Mouse (Mus musculus) midbrain, embryonic 13.5 days (tissue): ENCODE data around the gene Gm42906. TPM values are rescaled to one million over a fixed set of nuclear protein-coding genes. Genes with fewer than 3 reads are reported as not detected.

Experiments used
- ATAC-seq: fragments of 200-750 bp; cut with Nextera tagmentation; 2 replicates; pipeline ENCODE4 v1.8.0; 2017; ENCODE audit warnings: mild to moderate bottlenecking, moderate TSS enrichment, moderate library complexity
- H3K27ac ChIP-seq: fragments of 300-500 bp; sonication (generic); 2 replicates; pipeline ENCODE4 v1.5.1; 2015; ENCODE audit warnings: inconsistent platforms, mild to moderate bottlenecking, moderate library complexity
- H3K27me3 ChIP-seq: fragments of 300-500 bp; sonication (generic); 2 replicates; pipeline ENCODE4 v1.6.1; 2015; ENCODE audit warnings: mild to moderate bottlenecking, inconsistent platforms
- H3K36me3 ChIP-seq: fragments of 300-500 bp; sonication (generic); 2 replicates; pipeline ENCODE4 v1.6.1; 2015; ENCODE audit warnings: mild to moderate bottlenecking, inconsistent platforms
- H3K4me1 ChIP-seq: fragments of 300-500 bp; sonication (generic); replicated peaks from 2 replicates; pipeline ENCODE4 v1.6.1; 2015; ENCODE audit warnings: inconsistent platforms
- H3K4me2 ChIP-seq: fragments of 300-500 bp; sonication (generic); replicated peaks from 2 replicates; pipeline ENCODE4 v1.6.1; 2015; ENCODE audit warnings: moderate library complexity, mild to moderate bottlenecking, inconsistent platforms
- H3K4me3 ChIP-seq: fragments of 300-500 bp; sonication (generic); replicated peaks from 2 replicates; pipeline ENCODE4 v1.5.1; 2015; ENCODE audit warnings: mild to moderate bottlenecking, inconsistent platforms
- H3K9ac ChIP-seq: fragments of 300-500 bp; sonication (generic); replicated peaks from 2 replicates; pipeline ENCODE4 v1.6.1; 2015; ENCODE audit warnings: mild to moderate bottlenecking, inconsistent platforms
- H3K9me3 ChIP-seq: fragments of 300-500 bp; sonication (generic); 2 replicates; pipeline ENCODE4 v1.6.1; 2016; ENCODE audit warnings: mild to moderate bottlenecking, inconsistent platforms
- WGBS: fragments of 180-500 bp; shearing (Covaris S2); methylation state at CpG from one replicate; pipeline ENCODE4 v1.1.7; 2015; 5-methylcytosine and 5-hydroxymethylcytosine counted together
- polyA plus RNA-seq: library from polyadenylated mRNA; unstranded; fragments of >200 nt; fragmentation: Nextera tagmentation; extraction: Ambion mirVana; gene quantifications from 2 replicates; pipeline ENCODE4 v1.2.1, GENCODE M21; 2015

Gm42906 gene
- polyA plus RNA-seq, 1 experiment from 2014 or later, result not detected

- Histone ChIP-seq H3K27me3 (no peaks in the 10 kb centered on the region), H3K9me3 (no peaks in the 10 kb centered on the region), H3K4me1 (no peaks in the 10 kb centered on the region), H3K36me3 (0 out of 2 replicates have a peak, but pooled peaks cover 3% of the 10 kb centered on the region), H3K9ac (no peak overlapping the region), H3K4me2 (no peak overlapping the region), H3K4me3 (no peak overlapping the region), H3K27ac (no peak overlapping the region)
- WGBS, result 62% methylated on average over 1 of the region's 1 CpGs
- no peak for ATAC-seq
These were observed 38.1 kb downstream of the Gm42906 start for GRCm38 (mm10) chr5:151389827-151390226.

DNA sequence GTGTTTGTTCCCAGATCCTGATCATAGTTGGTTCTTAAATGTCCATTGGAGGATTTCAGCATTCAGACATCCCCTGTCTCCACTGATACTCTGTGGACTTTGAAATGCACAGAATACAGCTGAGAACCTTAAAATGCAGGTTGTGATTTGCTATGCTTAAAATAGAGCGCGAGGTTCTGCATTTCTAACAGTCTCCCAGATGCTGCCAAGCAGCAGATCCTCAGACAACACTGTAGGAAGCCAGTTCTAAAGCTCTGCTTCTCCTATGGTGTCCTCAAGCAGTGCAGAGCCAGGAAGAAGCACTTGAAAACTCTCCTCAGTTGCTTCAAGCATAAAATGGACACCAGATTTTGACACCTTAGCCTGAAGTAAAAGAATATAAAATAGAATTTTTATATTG is 48.1 kb downstream of the Gm42906 start:
- Histone ChIP-seq H3K36me3 (0 out of 2 replicates have a peak, but pooled peaks cover under 1% of the 10 kb centered on the region), H3K4me3 (no peak overlapping the region), H3K4me2 (no peak overlapping the region), H3K9ac (no peak overlapping the region), H3K9me3 (no peaks in the 10 kb centered on the region), H3K27ac (no peak overlapping the region), H3K4me1 (no peaks in the 10 kb centered on the region), H3K27me3 (no peaks in the 10 kb centered on the region)
- WGBS, result 93% methylated on average over 2 of the region's 2 CpGs
- ATAC-seq, result no peak

DNA sequence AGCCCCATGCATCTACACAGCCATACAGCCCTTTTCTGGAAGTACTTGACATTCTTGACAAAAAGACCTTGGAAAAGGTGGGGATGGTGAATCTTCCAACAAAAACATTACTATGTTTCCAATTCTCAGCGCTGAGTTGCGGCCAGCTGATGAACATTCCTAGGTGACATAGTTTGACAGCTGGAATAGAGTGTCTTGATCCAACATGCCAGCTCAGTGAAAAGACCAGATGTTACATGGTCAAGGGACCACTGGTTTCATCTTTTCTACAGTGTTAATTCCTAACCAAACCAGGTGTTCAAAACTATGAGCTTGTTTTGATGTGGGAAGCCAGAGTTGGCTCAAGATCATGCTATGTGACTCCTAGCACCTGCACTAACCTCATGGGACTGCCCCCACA is 48.8 kb downstream of the Gm42906 start:
- 89% methylated on average over 2 of the region's 2 CpGs for WGBS

DNA sequence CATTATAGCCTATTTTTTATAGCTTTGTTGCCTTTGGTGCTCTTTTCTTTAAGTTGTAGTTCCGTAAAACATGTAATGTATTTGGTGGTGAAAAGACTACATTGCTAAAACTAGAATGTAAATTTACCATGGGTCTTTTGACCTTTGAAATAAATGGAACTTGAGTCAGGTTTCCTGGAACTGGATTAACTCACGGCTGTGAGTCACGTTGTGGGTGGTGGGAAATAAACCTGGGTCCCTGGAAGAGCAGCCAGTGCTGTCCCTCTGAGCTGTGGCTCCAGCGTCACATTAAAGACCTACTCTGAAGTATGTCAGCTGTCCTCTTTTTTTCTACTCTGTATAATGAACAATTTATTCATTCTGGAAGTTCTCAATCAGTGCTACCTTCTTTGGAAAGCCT is 51.0 kb downstream of the Gm42906 start:
- Histone ChIP-seq H3K27ac (no peak overlapping the region), H3K36me3 (no peaks in the 10 kb centered on the region), H3K4me2 (no peak overlapping the region), H3K9me3 (no peaks in the 10 kb centered on the region), H3K27me3 (no peaks in the 10 kb centered on the region), H3K4me1 (no peaks in the 10 kb centered on the region), H3K9ac (no peak overlapping the region), H3K4me3 (no peak overlapping the region)
- no peak for ATAC-seq
- WGBS, result 89% methylated on average over 4 of the region's 4 CpGs

More for the DNA sequence above, 48.8 kb downstream of the Gm42906 start:
- no peak overlapping the region for H3K4me2 ChIP-seq
- H3K4me3 ChIP-seq, result no peak overlapping the region
- H3K27me3 ChIP-seq, result no peaks in the 10 kb centered on the region
- H3K9ac ChIP-seq, result no peak overlapping the region
- no peaks in the 10 kb centered on the region for H3K9me3 ChIP-seq
- H3K36me3 ChIP-seq, result no peaks in the 10 kb centered on the region
- no peak for ATAC-seq
- H3K4me1 ChIP-seq, result no peaks in the 10 kb centered on the region
- H3K27ac ChIP-seq, result no peak overlapping the region

GRCm38 (mm10) chr5:151374825-151375224 is 53.1 kb downstream of the Gm42906 start:
- 85% methylated on average over 2 of the region's 2 CpGs for WGBS
- no peak for ATAC-seq
- no peaks in the 10 kb centered on the region for H3K9me3 ChIP-seq
- no peak overlapping the region for H3K9ac ChIP-seq
- H3K27ac ChIP-seq, result no peak overlapping the region
- H3K4me1 ChIP-seq, result no peaks in the 10 kb centered on the region
- H3K4me2 ChIP-seq, result no peak overlapping the region
- H3K36me3 ChIP-seq, result no peaks in the 10 kb centered on the region
- no peaks in the 10 kb centered on the region for H3K27me3 ChIP-seq
- H3K4me3 ChIP-seq, result no peak overlapping the region

GRCm38 (mm10) chr5:151371130-151371529 is 56.8 kb downstream of the Gm42906 start:
- WGBS, result 98% methylated on average over 2 of the region's 2 CpGs
- H3K4me3 ChIP-seq, result no peak overlapping the region

GRCm38 (mm10) chr5:151369306-151369721 is 58.6 kb downstream of the Gm42906 start:
- H3K36me3 ChIP-seq, result no peaks in the 10 kb centered on the region
- no peaks in the 10 kb centered on the region for H3K27me3 ChIP-seq
- peak overlapping the region; percentile 59 for H3K4me2 ChIP-seq
- ATAC-seq, result no peak
- peaks cover 14% of the 10 kb centered on the region for H3K4me1 ChIP-seq
- H3K4me3 ChIP-seq, result peak overlapping the region; percentile 44
- WGBS, result 66% methylated on average over 5 of the region's 5 CpGs
- no peaks in the 10 kb centered on the region for H3K9me3 ChIP-seq
- H3K9ac ChIP-seq, result peak overlapping the region; percentile 69
- peak overlapping the region; percentile 91 for H3K27ac ChIP-seq

More at GRCm38 (mm10) chr5:151371130-151371529, 56.8 kb downstream of the Gm42906 start:
- Histone ChIP-seq H3K27ac (no peak overlapping the region), H3K36me3 (no peaks in the 10 kb centered on the region), H3K9ac (no peak overlapping the region), H3K27me3 (no peaks in the 10 kb centered on the region), H3K4me1 (peaks cover 14% of the 10 kb centered on the region), H3K4me2 (no peak overlapping the region), H3K9me3 (no peaks in the 10 kb centered on the region)
- no peak for ATAC-seq

DNA sequence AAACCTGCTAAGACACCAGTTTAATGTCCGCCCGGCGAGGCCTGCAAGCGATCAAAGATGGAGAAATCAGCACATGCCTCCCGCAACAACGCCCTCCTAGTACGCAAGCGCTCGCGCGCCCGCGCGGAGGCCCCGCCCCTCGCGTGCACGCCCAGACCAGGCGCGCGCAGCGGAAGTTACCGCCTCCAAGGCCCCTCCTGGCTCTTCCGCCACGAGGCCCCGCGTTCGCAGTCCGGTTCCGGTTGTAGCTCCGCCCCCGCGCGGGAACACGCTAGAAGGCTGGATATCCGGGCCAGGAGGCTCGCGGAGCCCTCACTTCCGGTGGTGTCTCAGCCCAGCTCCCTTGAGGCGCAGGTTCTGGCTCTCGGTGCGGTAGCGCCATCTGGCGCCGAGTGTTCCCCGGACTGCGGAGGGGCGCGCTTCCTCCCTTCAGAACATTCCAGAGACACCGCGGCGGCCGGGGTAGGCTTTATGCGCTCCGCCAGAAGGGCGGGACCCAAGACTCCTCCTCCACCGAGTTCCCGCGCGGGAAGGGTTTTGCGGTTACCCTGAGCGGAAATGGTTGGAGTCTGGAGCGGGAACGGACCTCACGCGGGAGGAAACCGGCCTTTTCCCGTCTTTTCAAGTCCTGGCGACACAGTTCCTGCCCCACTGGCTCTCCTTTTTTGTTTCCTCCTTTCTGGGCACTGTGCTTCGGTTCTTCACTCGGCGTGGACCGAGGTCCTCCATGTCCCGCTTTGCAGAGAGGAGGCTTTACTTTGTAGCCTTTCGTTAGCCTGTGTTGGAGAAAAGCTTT is 59.4 kb downstream of the Gm42906 start:
- WGBS, result under 1% methylated on average over 75 of the region's 75 CpGs
- Histone ChIP-seq H3K4me1 (peaks cover 14% of the 10 kb centered on the region), H3K4me3 (peak overlapping the region; percentile 44), H3K9me3 (no peaks in the 10 kb centered on the region), H3K27ac (peak overlapping the region; percentile 93), H3K9ac (peak overlapping the region; percentile 69), H3K36me3 (no peaks in the 10 kb centered on the region), H3K4me2 (peak overlapping the region; percentile 59), H3K27me3 (no peaks in the 10 kb centered on the region)
- ATAC-seq, result peak; percentile 99

GRCm38 (mm10) chr5:151367881-151368394 is 60.0 kb downstream of the Gm42906 start:
- 13% methylated on average over 16 of the region's 16 CpGs for WGBS
- H3K4me2 ChIP-seq, result peak overlapping the region; percentile 52
- no peaks in the 10 kb centered on the region for H3K9me3 ChIP-seq
- ATAC-seq, result peak; percentile 62
- H3K27ac ChIP-seq, result peak overlapping the region; percentile 93
- peaks cover 14% of the 10 kb centered on the region for H3K4me1 ChIP-seq
- H3K36me3 ChIP-seq, result no peaks in the 10 kb centered on the region
- H3K9ac ChIP-seq, result peak overlapping the region; percentile 63
- peak overlapping the region; percentile 44 for H3K4me3 ChIP-seq
- H3K27me3 ChIP-seq, result no peaks in the 10 kb centered on the region

GRCm38 (mm10) chr5:151367317-151367716 is 60.6 kb downstream of the Gm42906 start:
- ATAC-seq, result no peak
- Histone ChIP-seq H3K4me1 (peaks cover 14% of the 10 kb centered on the region), H3K27ac (no peak overlapping the region), H3K4me2 (peak overlapping the region; percentile 52), H3K9ac (peak overlapping the region; percentile 63; the same call in 1 of the 2 replicates), H3K4me3 (peak overlapping the region; percentile 44), H3K36me3 (no peaks in the 10 kb centered on the region), H3K27me3 (no peaks in the 10 kb centered on the region), H3K9me3 (no peaks in the 10 kb centered on the region)
- 100% methylated on average over 1 of the region's 1 CpGs for WGBS

GRCm38 (mm10) chr5:151363343-151364000 is 64.5 kb downstream of the Gm42906 start:
- Histone ChIP-seq H3K4me1 (peaks cover 9% of the 10 kb centered on the region), H3K9me3 (no peaks in the 10 kb centered on the region), H3K4me2 (no peak overlapping the region), H3K36me3 (no peaks in the 10 kb centered on the region), H3K27me3 (no peaks in the 10 kb centered on the region), H3K4me3 (no peak overlapping the region), H3K9ac (no peak overlapping the region), H3K27ac (no peak overlapping the region)
- 83% methylated on average over 3 of the region's 3 CpGs for WGBS
- ATAC-seq, result no peak

DNA sequence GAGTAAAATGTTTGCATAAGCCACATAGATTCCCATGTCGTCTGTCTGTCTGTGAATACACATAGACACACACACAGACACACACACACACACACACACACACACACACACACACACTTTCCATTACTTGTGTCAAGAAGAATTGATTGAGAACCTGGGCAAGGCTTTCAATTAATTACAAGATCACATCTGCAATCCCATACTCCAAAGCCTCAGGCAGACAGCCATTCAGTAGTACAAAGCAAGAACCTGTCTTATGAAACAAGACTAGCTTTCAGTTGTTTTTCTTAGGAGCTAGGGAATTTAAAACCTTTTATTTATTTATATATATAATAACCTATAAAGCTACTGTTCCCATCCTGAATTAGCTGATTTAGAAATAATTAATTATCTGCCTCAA is 78.3 kb downstream of the Gm42906 start:
- ATAC-seq, result no peak
- 67% methylated on average over 1 of the region's 1 CpGs for WGBS
- Histone ChIP-seq H3K9me3 (0 out of 2 replicates have a peak, but pooled peaks cover 2% of the 10 kb centered on the region), H3K4me2 (no peak overlapping the region), H3K36me3 (no peaks in the 10 kb centered on the region), H3K4me1 (no peaks in the 10 kb centered on the region), H3K4me3 (no peak overlapping the region), H3K27ac (no peak overlapping the region), H3K27me3 (no peaks in the 10 kb centered on the region), H3K9ac (no peak overlapping the region)
